11 mouse cellular contexts compared by ENCODE assay signal in the genomic region with DNA sequence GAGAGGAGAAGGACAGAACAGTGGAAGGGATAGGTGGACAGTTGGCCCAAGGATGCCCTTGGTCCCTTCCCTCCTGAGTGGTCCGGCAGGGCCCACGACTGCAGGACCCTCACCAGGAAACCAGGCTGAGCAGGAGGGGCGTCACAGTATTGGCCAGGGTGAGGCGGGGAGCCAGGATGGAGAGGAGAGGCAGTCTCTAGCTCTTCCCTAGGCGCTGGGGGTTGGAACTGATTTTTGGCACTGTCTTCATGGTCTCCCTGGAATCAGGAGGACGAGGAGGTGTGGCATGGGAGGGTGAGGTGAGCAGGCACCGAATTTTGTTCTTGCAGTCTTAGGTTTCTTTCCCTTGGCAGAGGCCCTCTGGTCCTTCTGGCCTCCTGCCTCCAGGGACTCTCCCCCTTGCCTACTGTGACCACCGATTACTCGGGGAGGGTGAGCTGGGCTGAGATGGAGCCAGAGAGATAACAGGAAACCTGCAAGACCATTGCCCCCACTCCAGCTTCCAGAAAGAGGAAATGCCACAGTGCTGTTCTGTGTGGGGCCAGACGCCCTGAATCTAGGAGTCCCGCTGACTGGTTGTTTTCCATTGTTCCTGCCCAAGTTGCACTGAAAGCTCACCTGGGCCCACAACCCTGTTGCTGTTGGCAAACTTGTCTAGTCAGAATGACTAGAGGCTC. TPM values are rescaled to one million over a fixed set of nuclear protein-coding genes. Genes with fewer than 3 reads are reported as not detected.
DNase-seq lines count a peak whose midpoint lies in the region; ATAC-seq and TF ChIP-seq lines count a peak whose summit lies in the region.
"Had no signal": no experiment of that assay in that cellular context is flagged by ENCODE, and none has a peak within 500 bp of the region (broad histone marks: within the 10 kb centered on the region; RNA-seq: fewer than 3 reads in every experiment).

No protein-coding gene starts in this region.

- H3K36me3 ChIP-seq in hindbrain, embryonic 16.5 days (ENCODE audit: control insufficient read depth, insufficient read depth, low read length): peaks cover 8% of the 10 kb centered on the region
- peaks cover 24% of the 10 kb centered on the region for H3K36me3 ChIP-seq in hindbrain, embryonic 14.5 days (replicated peaks; ENCODE audit: control insufficient read depth, insufficient read depth)
- H3K36me3 ChIP-seq in limb, embryonic 14.5 days (ENCODE audit: control insufficient read depth, insufficient read depth, low read length): peaks cover 26% of the 10 kb centered on the region

- no peaks in the 10 kb centered on the region for H3K9me3 ChIP-seq in hindbrain, embryonic 16.5 days (ENCODE audit: control insufficient read depth, low read length)
- no peaks in the 10 kb centered on the region for H3K9me3 ChIP-seq in hindbrain, embryonic 14.5 days (ENCODE audit: control insufficient read depth, low read length)
- no peaks in the 10 kb centered on the region for H3K9me3 ChIP-seq in limb, embryonic 14.5 days (ENCODE audit: control insufficient read depth, low read length)

- 54% methylated on average over 11 of the region's 11 CpGs for WGBS in hindbrain, embryonic 16.5 days
- 67% methylated on average over 11 of the region's 11 CpGs for WGBS in hindbrain, embryonic 14.5 days
- 43% methylated on average over 11 of the region's 11 CpGs for WGBS in limb, embryonic 14.5 days

- H3K27ac ChIP-seq in hindbrain, embryonic 16.5 days (ENCODE audit: low read depth, low read length): no peak overlapping the region
- H3K27ac ChIP-seq in hindbrain, embryonic 14.5 days: no peak overlapping the region
- no peak overlapping the region for H3K27ac ChIP-seq in limb, embryonic 14.5 days (replicated peaks; ENCODE audit: low read depth, low read length)
- H3K27ac ChIP-seq: kidney, postnatal 0 days had no signal

- H3K4me2 ChIP-seq in hindbrain, embryonic 16.5 days (ENCODE audit: low read length): no peak overlapping the region
- no peak overlapping the region for H3K4me2 ChIP-seq in hindbrain, embryonic 14.5 days (replicated peaks)
- no peak overlapping the region for H3K4me2 ChIP-seq in limb, embryonic 14.5 days (replicated peaks; ENCODE audit: low read depth, low read length, severe bottlenecking)

- DNase-seq in hindbrain, embryonic 14.5 days (ENCODE audit: low spot score): no peak
- peak; percentile 28 for DNase-seq in 416B (ENCODE audit: low read depth)
- DNase-seq in limb, embryonic 14.5 days (ENCODE audit: low spot score): no peak
- DNase-seq in retina, postnatal 1 day: no peak
- DNase-seq in layer of hippocampus, adult 18-20 months (ENCODE audit: low spot score in 2 of 2): no peak
- DNase-seq: heart, postnatal 4 days; thymus, postnatal 14 days had no signal

- 0 out of 2 replicates have a peak, but pooled peaks have one; percentile 29 for ATAC-seq in hindbrain, embryonic 16.5 days
- no peak for ATAC-seq in hindbrain, embryonic 14.5 days (ENCODE audit: low FRiP score)
- ATAC-seq in common myeloid progenitor, adult 5-6 weeks (replicated peaks; ENCODE audit: low read depth, poor library complexity, severe bottlenecking): peak; percentile 64
- no peak for ATAC-seq in limb, embryonic 14.5 days (ENCODE audit: low FRiP score, low read depth)
- ATAC-seq: forebrain, embryonic 14.5 days had no signal

- peaks cover 14% of the 10 kb centered on the region for H3K4me1 ChIP-seq in hindbrain, embryonic 16.5 days (ENCODE audit: control insufficient read depth, insufficient read depth, low read depth, low read length)
- H3K4me1 ChIP-seq in hindbrain, embryonic 14.5 days (replicated peaks; ENCODE audit: control insufficient read depth, insufficient read depth, low read length): peaks cover 13% of the 10 kb centered on the region
- H3K4me1 ChIP-seq in limb, embryonic 14.5 days (ENCODE audit: control insufficient read depth, insufficient read depth, low read length): peaks cover 22% of the 10 kb centered on the region

- TF ChIP-seq POLR2A in limb, embryonic 14.5 days (IDR thresholded peaks at IDR 0.05; ENCODE audit: borderline replicate concordance, extremely low read depth, insufficient read depth, insufficient read length): no peak

- no peaks in the 10 kb centered on the region for H3K27me3 ChIP-seq in hindbrain, embryonic 16.5 days (replicated peaks; ENCODE audit: control insufficient read depth, insufficient read depth, low read length)
- H3K27me3 ChIP-seq in hindbrain, embryonic 14.5 days (ENCODE audit: control insufficient read depth, insufficient read depth, low read length): no peaks in the 10 kb centered on the region
- H3K27me3 ChIP-seq in limb, embryonic 14.5 days (ENCODE audit: control insufficient read depth, insufficient read depth, low read length): no peaks in the 10 kb centered on the region

- H3K9ac ChIP-seq in hindbrain, embryonic 16.5 days (ENCODE audit: low read depth, low read length): 0 out of 2 replicates have a peak overlapping the region, but pooled peaks have one; percentile 14
- H3K9ac ChIP-seq in hindbrain, embryonic 14.5 days: no peak overlapping the region
- H3K9ac ChIP-seq in limb, embryonic 14.5 days (ENCODE audit: low read depth, low read length, severe bottlenecking): peak overlapping the region; percentile 28; the same call in 1 of the 2 replicates

- no peak overlapping the region for H3K4me3 ChIP-seq in hindbrain, embryonic 16.5 days (ENCODE audit: low read length)
- no peak overlapping the region for H3K4me3 ChIP-seq in hindbrain, embryonic 14.5 days (replicated peaks; ENCODE audit: low read length)
- H3K4me3 ChIP-seq in limb, embryonic 14.5 days (replicated peaks; ENCODE audit: low read length): no peak overlapping the region

RNA-seq across cellular contexts. Expression of gene Dsn1, which starts 3.8 kb away (rescaled TPM):
- polyA plus RNA-seq in hindbrain, embryonic 16.5 days (2015; fragmentation: Nextera tagmentation; extraction: Ambion mirVana): 10.5 and 11.6 TPM in 2 replicates
- 11.3 and 11.9 TPM in 2 replicates for polyA plus RNA-seq in hindbrain, embryonic 14.5 days (2014; fragmentation: Nextera tagmentation; extraction: Ambion mirVana)
- total RNA-seq in common myeloid progenitor, adult 5-6 weeks (2017): 29.0 and 42.4 TPM in 2 replicates
- polyA plus RNA-seq in limb, embryonic 14.5 days (2012; rRNA removed): 27.2 and 32.9 TPM in 2 replicates
- polyA plus RNA-seq in limb, embryonic 14.5 days (2014; fragmentation: Nextera tagmentation; extraction: Ambion mirVana): 30.2 and 33.5 TPM in 2 replicates
- 1 to 10 TPM; 2.7 to 4.3 TPM for total RNA-seq in layer of hippocampus, adult 18-20 months (2021)

RNA-seq across cellular contexts. Expression of gene Ndrg3, which starts 18.9 kb away (rescaled TPM):
- 168 and 181 TPM in 2 replicates for polyA plus RNA-seq in hindbrain, embryonic 16.5 days (2015; fragmentation: Nextera tagmentation; extraction: Ambion mirVana)
- 133 and 147 TPM in 2 replicates for polyA plus RNA-seq in hindbrain, embryonic 14.5 days (2014; fragmentation: Nextera tagmentation; extraction: Ambion mirVana)
- total RNA-seq in common myeloid progenitor, adult 5-6 weeks (2017): 41.5 and 42.7 TPM in 2 replicates
- polyA plus RNA-seq in limb, embryonic 14.5 days (2012; rRNA removed): 64.6 and 69.7 TPM in 2 replicates
- polyA plus RNA-seq in limb, embryonic 14.5 days (2014; fragmentation: Nextera tagmentation; extraction: Ambion mirVana): 44.1 and 49.8 TPM in 2 replicates
- total RNA-seq in layer of hippocampus, adult 18-20 months (2021): 100 to 1,000 TPM; 416 to 432 TPM

Comparison
In these comparisons a context has a peak if more than half of its experiments do, and no peak if none do; other contexts are left out.
1. ATAC-seq: peak in hindbrain, embryonic 16.5 days (single experiment) and common myeloid progenitor, adult 5-6 weeks (single experiment); none in hindbrain, embryonic 14.5 days (single experiment) and limb, embryonic 14.5 days (single experiment).